8 mouse cellular contexts compared by ENCODE assay signal in the genomic region with DNA sequence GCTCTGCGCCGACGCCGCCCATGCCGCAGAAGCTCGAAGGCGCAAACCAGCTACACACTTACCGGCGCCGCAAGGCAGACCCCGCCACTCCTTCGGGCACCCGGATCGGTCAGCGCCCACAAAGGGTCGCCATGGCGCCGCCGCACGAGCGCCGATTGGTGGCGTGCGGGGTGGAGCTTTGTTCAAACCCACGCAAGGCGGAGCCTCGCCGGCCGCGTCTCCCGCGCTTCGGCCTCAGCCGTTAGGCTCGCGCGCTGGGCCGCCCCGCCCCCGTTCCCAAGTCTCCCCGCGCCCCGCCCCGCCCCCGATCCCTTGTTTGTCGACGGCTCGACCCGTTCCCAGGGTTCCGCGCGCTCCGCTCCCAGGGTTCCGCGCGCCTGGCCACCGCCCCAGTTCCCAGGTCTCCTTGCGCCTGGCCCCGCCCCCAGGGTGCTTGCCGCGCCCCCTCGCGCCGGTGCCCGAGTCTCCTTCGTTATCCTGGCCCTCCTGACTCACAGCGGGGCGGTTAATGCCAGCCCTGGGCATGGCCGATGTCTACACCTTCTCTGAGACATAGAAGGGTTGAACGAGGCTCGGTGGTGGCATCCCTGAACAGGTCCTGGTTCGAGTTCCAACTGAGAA. TPM values are rescaled to one million over a fixed set of nuclear protein-coding genes. Genes with fewer than 3 reads are reported as not detected.
DNase-seq lines count a peak whose midpoint lies in the region; ATAC-seq and TF ChIP-seq lines count a peak whose summit lies in the region.

A gene (minus strand): TSS at position 180 of the 621 bp plus-strand sequence.

- peak within 1 kb of the TSS; percentile 83 for H3K4me3 ChIP-seq in G1E (ENCODE audit: low read depth, low read length)
- H3K4me3 ChIP-seq in forebrain, postnatal 0 days (ENCODE audit: low read depth, low read length): peak within 1 kb of the TSS; percentile 93
- H3K4me3 ChIP-seq in lung, embryonic 15.5 days: peak within 1 kb of the TSS; percentile 73

- H3K4me1 ChIP-seq in G1E (ENCODE audit: insufficient read depth, low read depth, low read length): peaks cover 79% of the 10 kb centered on the region
- H3K4me1 ChIP-seq in forebrain, postnatal 0 days (ENCODE audit: insufficient read depth): peaks cover 13% of the 10 kb centered on the region
- H3K4me1 ChIP-seq in lung, embryonic 15.5 days: peaks cover 44% of the 10 kb centered on the region

- peak within 1 kb of the TSS; percentile 76 for H3K4me2 ChIP-seq in forebrain, postnatal 0 days (ENCODE audit: low read depth)
- H3K4me2 ChIP-seq in lung, embryonic 15.5 days: peak within 1 kb of the TSS; percentile 65

- DNase-seq in G1E (ENCODE audit: low spot score): peak; percentile 100
- peak; percentile 95 to 99 for DNase-seq in cerebellum, adult 18-20 months
- peak; percentile 99 for DNase-seq in forebrain, postnatal 0 days
- DNase-seq in heart, postnatal 4 days: peak; percentile 99
- DNase-seq in layer of hippocampus, adult 8-10 months (ENCODE audit: low spot score in 2 of 2): peak; percentile 93 to 96
- peak; percentile 96 for DNase-seq in ovary, adult 18-20 months (ENCODE audit: low spot score)
- peak; percentile 98 for DNase-seq in thymus, postnatal 0 days (ENCODE audit: low spot score)

- H3K9me3 ChIP-seq in G1E (replicated peaks): no peaks in the 10 kb centered on the region
- no peaks in the 10 kb centered on the region for H3K9me3 ChIP-seq in forebrain, postnatal 0 days (ENCODE audit: low read length)
- H3K9me3 ChIP-seq in lung, embryonic 15.5 days: no peaks in the 10 kb centered on the region

- peak within 1 kb of the TSS; percentile 89 for H3K27ac ChIP-seq in forebrain, postnatal 0 days (ENCODE audit: low read depth, low read length)
- peak within 1 kb of the TSS; percentile 93 for H3K27ac ChIP-seq in lung, embryonic 15.5 days

- no peaks in the 10 kb centered on the region for H3K27me3 ChIP-seq in G1E (ENCODE audit: insufficient read depth, low read length)
- no peaks in the 10 kb centered on the region for H3K27me3 ChIP-seq in forebrain, postnatal 0 days (ENCODE audit: insufficient read depth, low read length)
- no peaks in the 10 kb centered on the region for H3K27me3 ChIP-seq in lung, embryonic 15.5 days

- H3K9ac ChIP-seq in forebrain, postnatal 0 days: peak within 1 kb of the TSS; percentile 96
- peak within 1 kb of the TSS; percentile 97 for H3K9ac ChIP-seq in lung, embryonic 15.5 days

- no peak for TF ChIP-seq CTCF in G1E (IDR thresholded peaks at IDR 0.05; ENCODE audit: low read depth, low read length)
- peak; percentile 38 for TF ChIP-seq CTCF in forebrain, postnatal 0 days (IDR thresholded peaks at IDR 0.05; ENCODE audit: low read depth)

- peaks cover 55% of the 10 kb centered on the region for H3K36me3 ChIP-seq in G1E (replicated peaks)
- H3K36me3 ChIP-seq in forebrain, postnatal 0 days (ENCODE audit: insufficient read depth): peaks cover 11% of the 10 kb centered on the region
- H3K36me3 ChIP-seq in lung, embryonic 15.5 days: peaks cover 26% of the 10 kb centered on the region

- 4% methylated on average over 64 of the region's 72 CpGs for WGBS in forebrain, postnatal 0 days
- under 1% methylated on average over 53 of the region's 72 CpGs for WGBS in lung, embryonic 15.5 days

- peak; percentile 73 for ATAC-seq in G1E (ENCODE audit: extremely low read depth, insufficient number of reproducible peaks, low FRiP score, poor library complexity, severe bottlenecking)
- peak; percentile 97 for ATAC-seq in forebrain, postnatal 0 days
- ATAC-seq in lung, embryonic 15.5 days (ENCODE audit: borderline replicate concordance, extremely low read depth, low FRiP score, low TSS enrichment): peak; percentile 97

RNA-seq across cellular contexts. Expression of the gene that starts here (rescaled TPM):
- total RNA-seq in G1E (2014; fragmentation: Nextera tagmentation): 131 and 140 TPM in 2 replicates
- total RNA-seq in G1E (2017): 120 and 124 TPM in 2 replicates
- polyA plus RNA-seq in G1E (2012): 51.2 and 56.8 TPM in 2 replicates
- total RNA-seq in forebrain, postnatal 0 days (2014; rRNA removed): 28.8 and 31.3 TPM in 2 replicates
- polyA plus RNA-seq in forebrain, postnatal 0 days (2015; fragmentation: Nextera tagmentation; extraction: Ambion mirVana): 29.7 and 33.0 TPM in 2 replicates
- total RNA-seq in heart, postnatal 4 days (2021): 10 to 100 TPM; 25.8 to 26.8 TPM
- 10 to 100 TPM; 10.1 to 12.0 (median 11.1) TPM for total RNA-seq in layer of hippocampus, adult 8-10 months (2022)
- 125 and 129 TPM in 2 replicates for polyA plus RNA-seq in lung, embryonic 15.5 days (2015; fragmentation: Nextera tagmentation; extraction: Ambion mirVana)
- 147 and 151 TPM in 2 replicates for polyA plus RNA-seq in thymus, postnatal 0 days (2015; fragmentation: Nextera tagmentation; extraction: Ambion mirVana)

Comparison
In these comparisons a context has a peak if more than half of its experiments do, and no peak if none do; other contexts are left out.
1. Peak in every context shown above with its lines: DNase-seq, ATAC-seq, H3K4me3 ChIP-seq and H3K27ac ChIP-seq.